Mouse (Mus musculus): ENCODE measurements around the gene Mob3c.

Mob3c gene

DNA sequence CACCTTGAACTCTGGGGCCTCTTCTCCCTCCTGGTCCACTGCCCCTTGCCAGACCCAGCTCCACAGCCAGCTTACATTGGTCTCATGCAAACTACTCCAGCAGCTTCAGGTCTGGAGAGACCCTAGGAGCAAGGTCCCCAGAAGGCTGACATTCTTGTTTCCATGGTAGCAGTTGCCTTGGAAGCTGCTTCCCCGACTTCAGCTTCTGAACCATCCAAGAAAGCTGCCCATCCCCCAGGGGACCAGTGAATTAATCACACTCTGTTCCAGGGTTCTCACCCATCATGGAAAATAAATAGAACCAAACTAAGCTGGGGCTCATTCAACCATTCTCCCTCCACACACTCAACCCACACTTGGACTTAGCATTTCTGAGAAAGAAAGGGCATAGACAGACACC, 53.3 kb downstream of the Mob3c start:
- peak; percentile 31 for DNase-seq (ENCODE audit: low spot score)

DNA sequence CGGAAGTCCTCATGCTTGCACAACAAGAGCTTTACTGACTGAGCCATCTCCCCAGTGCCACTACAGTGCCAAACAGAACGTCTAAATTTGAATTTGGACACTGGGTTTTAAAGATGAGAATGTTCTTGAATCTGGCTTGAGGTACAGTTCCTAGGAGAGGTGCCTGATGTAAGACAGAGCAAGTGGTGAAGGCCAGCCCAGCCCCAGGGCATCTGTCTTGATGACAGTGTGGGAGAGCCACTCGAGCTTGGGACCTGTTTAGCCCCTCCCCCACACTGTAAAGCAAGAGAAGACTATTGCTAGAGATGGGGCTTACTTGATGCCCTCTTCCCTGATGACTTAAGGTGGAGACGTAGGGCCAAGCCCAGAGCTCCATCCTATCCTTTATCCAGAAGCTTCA, 54.3 kb downstream of the Mob3c start:
- no peak for DNase-seq (ENCODE audit: low spot score)

DNA sequence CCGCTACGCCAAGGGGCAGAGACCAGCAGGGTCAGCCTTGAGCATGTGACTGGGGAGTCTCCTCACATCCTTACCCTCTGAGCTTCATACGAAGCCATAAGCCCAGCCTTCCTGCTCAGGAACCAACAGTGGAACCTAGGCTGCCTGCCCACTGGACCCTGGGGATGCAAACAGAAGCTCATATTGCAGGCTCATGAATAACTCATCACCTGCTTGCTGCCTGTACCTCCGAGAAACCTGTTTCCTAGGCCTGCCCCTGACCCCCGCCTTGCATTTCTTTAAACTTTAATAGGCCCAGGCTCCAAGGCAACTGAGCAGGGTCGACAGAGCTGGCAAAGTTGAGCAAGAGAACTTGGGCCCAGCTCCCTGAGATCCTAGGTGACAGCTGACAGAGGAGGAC, 56.1 kb downstream of the Mob3c start, which contains the start of gene Kncn:
Kncn (plus strand) TSS at position 379 of the 400 bp plus-strand sequence.
- no peak for DNase-seq (ENCODE audit: low spot score)

Data from layer of hippocampus, adult 11-12 months (tissue).